Mouse (Mus musculus): Measurements from ENCODE around the gene Hdhd5. TPM values are rescaled to one million over a fixed set of nuclear protein-coding genes. Genes with fewer than 3 reads are reported as not detected.

Hdhd5 gene
- total and polyA plus RNA-seq, 3 experiments, result 10.9 to 21.5 (median 11.4) TPM

- in situ Hi-C loops (cut with MboI; ENCODE audit: low pct_ligation_motif_present, low pct_unique_long_range_greater_than_20kb, low sequenced_read_pairs), result loop anchor here (5.0 to 10.0 kb wide), 3 partner anchors 33 to 216 kb away; no protein-coding TSS in a partner anchor
- Histone ChIP-seq H3K9me3 (replicated peaks; ENCODE audit: low read length) (peaks cover 7% of the 10 kb centered on the region), H3K79me2 (replicated peaks; ENCODE audit: control insufficient read depth, extremely low read depth, insufficient read depth, poor library complexity, severe bottlenecking) (no peaks in the 10 kb centered on the region), H3K27ac (ENCODE audit: insufficient read depth, low read depth) (no peak overlapping the region), H3K4me2 (ENCODE audit: insufficient read depth, low read depth, poor library complexity, severe bottlenecking) (peak overlapping the region; percentile 78), H3K27me3 (replicated peaks) (no peaks in the 10 kb centered on the region), H3K4me1 (ENCODE audit: control insufficient read depth in 1 of 2, insufficient read depth in 2 of 2) (peaks cover 7 to 16% of the 10 kb centered on the region in 2 experiments; a peak in 3 of 4 replicates), H3K4me3 (replicated peaks in 1 of 3; ENCODE audit: low read depth in 2 of 3, low read length in 2 of 3, poor library complexity in 1 of 3) (peak overlapping the region in 1 of 3 experiments; percentile 25), H3K9ac (ENCODE audit: insufficient read depth, low read depth) (peak overlapping the region; percentile 69), H3K36me3 (replicated peaks in 1 of 2; ENCODE audit: control insufficient read depth in 1 of 2, insufficient read depth in 1 of 2, low read length in 1 of 2) (no peaks in the 10 kb centered on the region)
- dilution Hi-C loops (cut with MboI; ENCODE audit: extremely low pct_ligation_motif_present, extremely low pct_unique_long_range_greater_than_20kb, low sequenced_read_pairs), result no loop called here
- TF ChIP-seq MYC (IDR thresholded peaks at IDR 0.05; ENCODE audit: low read depth, low read length) (peak; percentile 76; the same call in 1 of the 2 replicates), BHLHE40 (IDR thresholded peaks at IDR 0.05; ENCODE audit: low read depth, low read length) (peak; percentile 58), E2F4 (IDR thresholded peaks at IDR 0.05; ENCODE audit: insufficient replicate concordance, low read depth, low read length) (no peak), CHD2 (IDR thresholded peaks at IDR 0.05; ENCODE audit: low read length) (no peak), RAD21 (IDR thresholded peaks at IDR 0.05; ENCODE audit: low read depth, low read length) (no peak; the same call in none of the 2 replicates), MEF2A (IDR thresholded peaks at IDR 0.05; ENCODE audit: borderline replicate concordance, low read depth, low read length) (peak; percentile 68), CHD1 (IDR thresholded peaks at IDR 0.05; ENCODE audit: low read depth, low read length) (no peak), CTCF (conservative IDR thresholded peaks at IDR 0.05 in 1 of 2, IDR thresholded peaks at IDR 0.05 in 1 of 2; ENCODE audit: low read depth in 2 of 2, low read length in 2 of 2) (peak; percentile 87 to 99), ETS1 (conservative IDR thresholded peaks at IDR 0.05; ENCODE audit: low read depth, low read length) (no peak), MAFK (IDR thresholded peaks at IDR 0.05; ENCODE audit: insufficient replicate concordance, low read length) (no peak), JUN (IDR thresholded peaks at IDR 0.05; ENCODE audit: insufficient read depth, low read depth, low read length) (no peak), EP300 (IDR thresholded peaks at IDR 0.05; ENCODE audit: low read length) (no peak), ZMIZ1 (IDR thresholded peaks at IDR 0.05; ENCODE audit: low read depth, low read length) (no peak), ELF1 (IDR thresholded peaks at IDR 0.05; ENCODE audit: low read depth, low read length) (peak; percentile 54; the same call in 1 of the 2 replicates), ZC3H11A (IDR thresholded peaks at IDR 0.05; ENCODE audit: low read depth, low read length) (peak; percentile 96), MXI1 (IDR thresholded peaks at IDR 0.05; ENCODE audit: low read depth, low read length) (peak; percentile 63; the same call in 1 of the 2 replicates), SIN3A (IDR thresholded peaks at IDR 0.05; ENCODE audit: low read length) (peak; percentile 75; the same call in 1 of the 2 replicates), SMC3 (IDR thresholded peaks at IDR 0.05; ENCODE audit: low read depth, low read length) (peak; percentile 99), TCF12 (IDR thresholded peaks at IDR 0.05; ENCODE audit: low read depth, low read length) (peak; percentile 60; the same call in 1 of the 2 replicates), HCFC1 (IDR thresholded peaks at IDR 0.05; ENCODE audit: low read depth, low read length) (peak; percentile 55), KAT2A (IDR thresholded peaks at IDR 0.05; ENCODE audit: insufficient replicate concordance, low read length) (no peak), PAX5 (IDR thresholded peaks at IDR 0.05; ENCODE audit: low read length) (no peak), JUND (conservative IDR thresholded peaks at IDR 0.05; ENCODE audit: low read depth, low read length) (no peak), GABPA (IDR thresholded peaks at IDR 0.05; ENCODE audit: insufficient replicate concordance, low read depth, low read length) (no peak), MAX (IDR thresholded peaks at IDR 0.05; ENCODE audit: low read length) (peak; percentile 85), NRF1 (IDR thresholded peaks at IDR 0.05; ENCODE audit: low read depth, low read length) (peak; percentile 44; the same call in 1 of the 2 replicates), UBTF (IDR thresholded peaks at IDR 0.05; ENCODE audit: low read depth, low read length) (no peak), POLR2AphosphoS2 (IDR thresholded peaks at IDR 0.05; ENCODE audit: low read depth, low read length) (no peak), IRF4 (IDR thresholded peaks at IDR 0.05; ENCODE audit: low read depth, low read length) (peak; percentile 74; the same call in 1 of the 2 replicates), NELFE (IDR thresholded peaks at IDR 0.05; ENCODE audit: low read depth, low read length) (peak; percentile 64; the same call in 1 of the 2 replicates), POLR2A (IDR thresholded peaks at IDR 0.05; ENCODE audit: low read depth, low read length) (peak; percentile 41; the same call in 1 of the 2 replicates)
- DNase-seq (ENCODE audit: extremely low read depth), result peak; percentile 81
Observed at GRCm38 (mm10) chr6:120539132-120539759, 8.1 kb upstream of the Hdhd5 start.

All from CH12.LX (cell line).